Mouse (Mus musculus) forebrain, embryonic 16.5 days (tissue): ENCODE measurements around the gene Eea1. TPM values are rescaled to one million over a fixed set of nuclear protein-coding genes. Genes with fewer than 3 reads are reported as not detected.
"Not testable (repeated sequence)": the region's sequence is repeated elsewhere in the genome, so short reads cannot be mapped to it uniquely, and the experiment has no call there.

Experiments used
- ATAC-seq: fragments of 200-750 bp; cut with Nextera tagmentation; 2 replicates; pipeline ENCODE4 v1.8.0; 2017; ENCODE audit warnings: mild to moderate bottlenecking, moderate library complexity
- H3K27ac ChIP-seq: fragments of 300-500 bp; sonication (generic); 2 replicates; pipeline ENCODE4 v1.5.1; 2014; ENCODE audit warnings: low read length, control low read depth
- H3K27me3 ChIP-seq: fragments of 300-500 bp; sonication (generic); replicated peaks from 2 replicates; pipeline ENCODE4 v1.6.1; 2014; ENCODE audit warnings: low read length; ENCODE audit not compliant: control insufficient read depth, insufficient read depth
- H3K36me3 ChIP-seq: fragments of 300-500 bp; sonication (generic); 2 replicates; pipeline ENCODE4 v1.6.1; 2014; ENCODE audit not compliant: control insufficient read depth, insufficient read depth
- H3K4me1 ChIP-seq: fragments of 300-500 bp; sonication (generic); replicated peaks from 2 replicates; pipeline ENCODE4 v1.6.1; 2014; ENCODE audit warnings: low read length; ENCODE audit not compliant: control insufficient read depth, insufficient read depth
- H3K4me2 ChIP-seq: fragments of 300-500 bp; sonication (generic); 2 replicates; pipeline ENCODE4 v1.6.1; 2014; ENCODE audit warnings: mild to moderate bottlenecking, low read length, control low read depth
- H3K4me3 ChIP-seq: fragments of 300-500 bp; sonication (generic); replicated peaks from 2 replicates; pipeline ENCODE4 v1.5.1; 2014; ENCODE audit warnings: mild to moderate bottlenecking, low read length, control low read depth
- H3K9ac ChIP-seq: fragments of 300-500 bp; sonication (generic); replicated peaks from 2 replicates; pipeline ENCODE4 v1.6.1; 2014; ENCODE audit warnings: low read depth, low read length, control low read depth
- H3K9me3 ChIP-seq: fragments of 300-500 bp; sonication (generic); 2 replicates; pipeline ENCODE4 v1.6.1; 2016; ENCODE audit warnings: low read length; ENCODE audit not compliant: control insufficient read depth
- whole genome bisulfite sequencing: fragments of 180-500 bp; shearing (Covaris S2); extraction: QIAGEN DNeasy Blood & Tissue Kit; methylation state at CpG from one replicate; pipeline ENCODE4 v1.1.7; 2014; 5-methylcytosine and 5-hydroxymethylcytosine counted together
- polyA plus RNA-seq: library from polyadenylated mRNA; unstranded; fragments of >200 nt; fragmentation: Nextera tagmentation; extraction: Ambion mirVana; gene quantifications from 2 replicates; pipeline ENCODE4 v1.2.1, GENCODE M21; 2015

Gene Eea1
- polyA plus RNA-seq, 1 experiment from 2014 or later: 16.6 TPM

GRCm38 (mm10) chr10:96077480-96078066 lies 137.1 kb downstream of the Eea1 start:
- not testable (repeated sequence) for H3K27me3 ChIP-seq, H3K9me3 ChIP-seq, H3K27ac ChIP-seq, H3K4me3 ChIP-seq, H3K4me2 ChIP-seq, H3K4me1 ChIP-seq, H3K9ac ChIP-seq, H3K36me3 ChIP-seq
- peak; percentile 100 for ATAC-seq
- 88% methylated on average over 6 of the region's 6 CpGs for WGBS

- Histone ChIP-seq H3K4me1 (peaks cover 6% of the 10 kb centered on the region; the same call in 1 of the 2 replicates), H3K9me3 (no peaks in the 10 kb centered on the region), H3K27me3 (no peaks in the 10 kb centered on the region), H3K36me3 (no peaks in the 10 kb centered on the region), H3K4me2 (no peak overlapping the region), H3K9ac (no peak overlapping the region), H3K4me3 (no peak overlapping the region), H3K27ac (no peak overlapping the region)
- 93% methylated on average over 4 of the region's 4 CpGs for WGBS
- no peak for ATAC-seq
These were observed 139.4 kb downstream of the Eea1 start for GRCm38 (mm10) chr10:96079823-96080222.

- no peak for ATAC-seq
- Histone ChIP-seq H3K4me2 (no peak overlapping the region), H3K36me3 (no peaks in the 10 kb centered on the region), H3K9me3 (no peaks in the 10 kb centered on the region), H3K4me1 (peaks cover 6% of the 10 kb centered on the region; the same call in 1 of the 2 replicates), H3K4me3 (no peak overlapping the region), H3K27me3 (no peaks in the 10 kb centered on the region), H3K27ac (no peak overlapping the region), H3K9ac (no peak overlapping the region)
- 69% methylated on average over 21 of the region's 21 CpGs for WGBS
These were observed 140.3 kb downstream of the Eea1 start for GRCm38 (mm10) chr10:96080440-96081381.

GRCm38 (mm10) chr10:96082203-96082602 lies 141.8 kb downstream of the Eea1 start:
- no peak for ATAC-seq
- H3K27ac ChIP-seq: no peak overlapping the region
- no peak overlapping the region for H3K4me3 ChIP-seq
- H3K36me3 ChIP-seq: no peaks in the 10 kb centered on the region
- no peak overlapping the region for H3K4me2 ChIP-seq
- no peaks in the 10 kb centered on the region for H3K4me1 ChIP-seq
- H3K9me3 ChIP-seq: no peaks in the 10 kb centered on the region
- no peaks in the 10 kb centered on the region for H3K27me3 ChIP-seq
- H3K9ac ChIP-seq: no peak overlapping the region
- 70% methylated on average over 3 of the region's 3 CpGs for WGBS

GRCm38 (mm10) chr10:96089744-96090143 lies 149.3 kb downstream of the Eea1 start:
- 27% methylated on average over 1 of the region's 1 CpGs for WGBS
- 0 out of 2 replicates have a peak, but pooled peaks cover 6% of the 10 kb centered on the region for H3K4me1 ChIP-seq
- H3K4me3 ChIP-seq: no peak overlapping the region
- no peak for ATAC-seq
- H3K27ac ChIP-seq: no peak overlapping the region
- H3K9me3 ChIP-seq: no peaks in the 10 kb centered on the region
- no peak overlapping the region for H3K9ac ChIP-seq
- no peaks in the 10 kb centered on the region for H3K36me3 ChIP-seq
- H3K4me2 ChIP-seq: no peak overlapping the region
- no peaks in the 10 kb centered on the region for H3K27me3 ChIP-seq

DNA sequence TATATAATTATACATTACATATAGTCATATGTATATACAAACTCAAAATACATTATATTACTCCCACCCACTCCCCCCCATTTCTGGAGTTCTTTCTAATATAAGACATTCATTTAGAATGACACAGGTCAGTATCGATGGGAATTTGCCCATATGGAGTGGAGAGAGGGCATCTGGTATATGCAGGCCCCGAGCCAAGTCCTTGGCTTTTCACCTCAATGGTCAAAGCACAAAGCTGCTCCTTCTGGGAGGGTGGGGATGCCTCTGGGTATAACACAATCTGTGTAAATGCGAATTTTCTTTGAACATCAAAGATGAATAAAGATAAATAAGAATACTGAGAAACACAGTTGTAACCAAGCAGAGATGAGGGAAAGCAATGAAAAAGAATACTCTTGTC lies 149.9 kb downstream of the Eea1 start:
- Histone ChIP-seq H3K27ac (no peak overlapping the region), H3K4me3 (no peak overlapping the region), H3K9ac (no peak overlapping the region), H3K9me3 (no peaks in the 10 kb centered on the region), H3K4me2 (no peak overlapping the region), H3K27me3 (no peaks in the 10 kb centered on the region), H3K36me3 (no peaks in the 10 kb centered on the region), H3K4me1 (0 out of 2 replicates have a peak, but pooled peaks cover 6% of the 10 kb centered on the region)
- no peak for ATAC-seq
- WGBS: 75% methylated on average over 3 of the region's 3 CpGs

DNA sequence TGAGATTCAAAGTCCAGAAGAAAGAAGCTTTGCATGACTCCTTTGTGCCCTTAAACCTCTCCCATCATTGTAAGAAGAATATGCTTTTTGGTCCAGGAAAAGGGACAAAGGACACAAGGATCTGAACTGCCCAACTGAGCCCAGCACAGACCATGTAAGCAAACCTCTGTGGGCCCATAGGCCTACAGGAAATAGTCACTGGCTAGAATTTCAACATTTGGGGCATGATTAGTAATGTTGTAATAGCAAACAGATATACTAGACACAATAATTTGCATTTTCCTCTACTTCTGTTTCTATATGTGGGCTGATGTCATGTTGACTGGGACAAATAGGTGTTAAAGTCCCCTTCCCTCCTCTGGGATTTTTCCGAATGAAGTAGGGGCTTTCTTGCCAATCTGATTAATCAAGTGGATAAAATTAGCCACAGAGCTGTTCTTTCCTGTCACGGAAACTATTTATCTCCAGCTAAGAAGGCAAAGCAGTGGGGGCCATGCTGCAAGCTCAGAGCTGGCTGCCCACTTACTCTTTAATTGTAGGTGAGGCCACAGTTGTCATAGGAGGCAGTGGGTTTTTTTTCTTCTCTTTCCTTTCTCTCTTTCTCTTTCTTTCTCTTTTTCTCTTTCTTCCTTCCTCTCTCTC lies 153.6 kb downstream of the Eea1 start:
- no peak overlapping the region for H3K4me3 ChIP-seq
- H3K27me3 ChIP-seq: no peaks in the 10 kb centered on the region
- 9% methylated on average over 2 of the region's 2 CpGs for WGBS
- H3K4me2 ChIP-seq: no peak overlapping the region
- H3K4me1 ChIP-seq: 0 out of 2 replicates have a peak, but pooled peaks cover 6% of the 10 kb centered on the region
- no peaks in the 10 kb centered on the region for H3K36me3 ChIP-seq
- ATAC-seq: peak; percentile 57; the same call in 1 of the 2 replicates
- H3K9ac ChIP-seq: no peak overlapping the region
- H3K9me3 ChIP-seq: no peaks in the 10 kb centered on the region
- no peak overlapping the region for H3K27ac ChIP-seq

- Histone ChIP-seq H3K27ac (no peak overlapping the region), H3K4me1 (0 out of 2 replicates have a peak, but pooled peaks cover 6% of the 10 kb centered on the region), H3K27me3 (no peaks in the 10 kb centered on the region), H3K4me3 (no peak overlapping the region), H3K36me3 (no peaks in the 10 kb centered on the region), H3K4me2 (no peak overlapping the region), H3K9me3 (no peaks in the 10 kb centered on the region), H3K9ac (no peak overlapping the region)
- ATAC-seq: peak; percentile 76; the same call in 1 of the 2 replicates
- WGBS: 32% methylated on average over 2 of the region's 2 CpGs
These were observed 154.1 kb downstream of the Eea1 start for GRCm38 (mm10) chr10:96094559-96094958.
